Mouse (Mus musculus): Measurements from ENCODE around the gene Tbcel. TPM values are rescaled to one million over a fixed set of nuclear protein-coding genes. Genes with fewer than 3 reads are reported as not detected.

Tbcel gene
- total and polyA plus RNA-seq, 3 experiments, result 14.8 to 53.5 (median 44.3) TPM

DNA sequence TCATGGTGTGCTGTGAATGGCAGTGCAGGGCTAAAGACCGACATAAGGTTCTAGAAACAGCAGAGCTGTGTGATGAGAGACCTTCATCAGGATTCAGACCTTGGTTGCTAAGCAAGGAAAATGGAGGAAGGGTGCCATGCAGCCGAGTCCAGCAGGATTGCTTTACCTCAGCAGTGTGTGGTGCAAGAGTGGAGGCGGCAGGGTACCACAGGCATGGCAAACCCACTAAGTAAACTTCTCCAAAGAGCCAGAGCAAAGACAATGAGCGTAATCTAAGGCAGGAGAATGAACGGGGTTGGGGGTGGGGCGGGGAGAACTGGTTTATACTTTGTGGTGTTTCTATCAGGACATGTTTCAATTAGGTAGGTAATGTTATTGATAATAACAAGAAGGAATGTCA lies 58.6 kb downstream of the Tbcel start:
- no peak for DNase-seq

DNA sequence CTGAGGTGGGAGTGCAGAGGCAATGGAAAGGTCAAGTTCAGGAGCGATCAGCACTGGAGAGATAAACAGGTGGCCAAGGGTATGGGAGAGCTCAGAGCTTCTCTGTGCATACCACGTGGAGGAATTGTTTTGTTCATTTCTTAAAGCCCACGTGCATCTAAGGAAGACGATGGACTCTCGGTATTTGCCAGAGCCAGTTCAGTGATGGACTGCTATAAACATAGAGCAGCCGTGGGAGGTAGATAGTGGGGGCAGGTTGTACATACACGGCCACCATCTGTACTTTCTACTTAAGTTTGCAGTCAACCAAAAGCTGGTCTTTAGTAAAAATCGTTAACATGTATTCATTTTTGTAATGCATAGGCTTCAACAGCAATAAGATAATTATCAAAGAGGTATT lies 65.5 kb downstream of the Tbcel start:
- DNase-seq, result no peak

DNA sequence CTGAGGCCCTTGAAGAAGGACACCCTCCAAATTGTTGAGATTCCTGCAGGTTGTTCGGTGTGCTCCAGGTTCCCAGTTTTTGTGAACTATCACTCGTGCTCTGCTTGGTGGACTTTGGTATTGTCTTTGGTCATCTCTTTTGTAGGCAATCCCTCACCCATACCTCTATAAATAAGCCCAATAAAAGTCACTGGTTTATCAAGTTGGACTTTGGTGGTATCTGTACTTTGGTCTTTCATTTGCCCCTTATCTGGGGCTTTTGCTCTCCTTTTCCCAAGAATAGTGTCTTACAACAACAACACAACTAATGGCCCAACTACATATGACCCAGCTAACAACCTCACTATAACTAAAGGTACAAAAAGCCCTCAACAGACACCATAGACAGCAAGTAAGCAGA lies 66.4 kb downstream of the Tbcel start:
- no peak for DNase-seq

DNA sequence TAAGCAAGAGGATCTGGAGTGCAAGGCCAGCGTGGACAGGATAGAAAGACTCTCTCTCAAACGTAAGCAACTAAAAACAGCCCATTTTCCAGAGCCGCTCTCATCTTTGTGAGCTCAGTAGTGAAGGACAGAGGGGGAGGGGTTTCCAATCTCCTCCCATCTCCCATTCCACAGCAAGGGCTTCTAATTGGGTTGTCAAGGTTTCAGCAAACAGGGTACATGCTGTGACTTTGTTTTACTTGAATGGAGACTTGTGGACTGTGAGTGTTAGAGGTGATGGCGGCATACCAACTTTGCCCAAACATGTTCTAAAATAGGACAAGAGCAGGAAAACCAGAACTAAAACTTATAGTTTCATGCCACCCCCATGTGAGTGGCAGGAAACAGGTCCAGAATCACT lies 68.2 kb downstream of the Tbcel start:
- no peak for DNase-seq

DNA sequence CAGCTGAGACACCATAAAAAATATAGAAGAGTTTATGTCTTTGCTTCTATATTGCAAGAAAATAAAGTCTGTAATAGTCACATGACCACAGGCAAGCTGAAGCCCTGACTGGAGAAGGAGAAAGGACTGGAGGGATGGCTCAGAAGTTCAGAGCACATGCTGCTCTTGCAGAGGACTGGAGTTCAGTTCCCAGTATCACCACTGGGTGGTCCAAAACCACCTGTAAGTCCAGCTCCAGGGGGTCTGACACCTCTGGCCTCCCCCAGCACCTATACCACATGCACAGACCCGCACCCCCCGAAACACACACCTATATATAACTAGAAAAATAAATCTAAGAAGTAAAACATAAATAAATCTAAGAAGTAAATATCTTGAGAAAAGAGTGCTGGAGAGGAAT lies 75.5 kb downstream of the Tbcel start:
- DNase-seq, result no peak

DNA sequence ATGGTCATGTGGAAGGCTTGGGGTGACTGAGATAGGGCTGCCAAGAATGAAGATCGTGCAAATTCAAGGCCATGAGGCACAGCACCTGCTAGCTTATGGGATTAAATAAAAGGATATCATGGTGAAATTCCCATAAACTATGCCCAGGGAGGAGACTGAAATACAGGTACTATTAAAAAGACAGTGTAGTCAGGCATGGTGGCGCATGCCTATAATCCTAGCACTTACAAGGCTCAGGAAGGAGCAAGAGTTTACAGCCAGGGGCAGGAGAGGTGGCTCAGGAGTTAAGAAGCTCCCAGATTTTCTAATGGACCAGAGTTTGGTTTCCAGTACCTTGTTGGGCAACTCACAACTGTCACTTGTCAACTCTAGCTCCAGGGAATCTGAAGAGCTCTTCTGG lies 76.0 kb downstream of the Tbcel start:
- no peak for DNase-seq

DNA sequence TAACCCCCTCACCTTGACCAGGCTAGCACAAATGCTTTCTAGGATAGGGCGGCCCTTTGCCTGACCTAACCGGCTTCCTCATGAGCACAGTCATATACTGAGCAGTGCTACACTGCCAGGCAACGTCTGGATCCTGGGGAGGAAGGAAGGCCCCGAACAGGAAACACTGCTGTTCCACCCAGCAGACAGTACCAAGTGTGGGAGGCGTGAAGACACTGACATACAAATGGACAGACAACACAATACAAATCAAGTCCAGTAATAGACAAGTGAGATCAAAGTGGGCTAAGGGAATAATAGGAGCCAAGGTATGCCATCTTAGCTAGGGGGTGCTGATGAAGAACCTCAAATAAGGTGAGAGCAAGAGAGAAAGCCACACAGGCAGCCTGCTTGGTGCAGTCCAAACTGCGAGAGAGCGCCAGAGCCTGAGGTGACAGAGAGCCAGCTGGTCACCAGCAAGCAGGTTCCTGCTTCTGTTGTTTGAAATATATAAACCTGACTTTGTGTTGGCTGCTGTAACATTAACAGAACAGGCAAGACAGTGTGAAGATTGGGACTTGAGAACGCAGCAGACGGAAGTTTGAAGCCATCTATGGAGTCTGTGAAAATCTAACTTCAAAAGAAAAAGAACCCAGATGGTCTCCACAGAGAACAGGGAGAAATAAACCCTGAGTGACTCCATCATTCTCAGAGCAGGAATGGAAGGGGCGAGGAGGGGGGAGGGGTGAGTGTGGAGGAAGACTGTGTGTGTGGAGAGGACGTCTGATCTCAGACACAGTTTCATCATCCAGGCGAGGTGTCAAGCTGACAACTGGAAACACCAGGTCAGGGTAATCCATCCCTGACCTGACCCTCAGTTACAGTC lies 79.3 kb downstream of the Tbcel start:
- DNase-seq, result peak; percentile 23

DNA sequence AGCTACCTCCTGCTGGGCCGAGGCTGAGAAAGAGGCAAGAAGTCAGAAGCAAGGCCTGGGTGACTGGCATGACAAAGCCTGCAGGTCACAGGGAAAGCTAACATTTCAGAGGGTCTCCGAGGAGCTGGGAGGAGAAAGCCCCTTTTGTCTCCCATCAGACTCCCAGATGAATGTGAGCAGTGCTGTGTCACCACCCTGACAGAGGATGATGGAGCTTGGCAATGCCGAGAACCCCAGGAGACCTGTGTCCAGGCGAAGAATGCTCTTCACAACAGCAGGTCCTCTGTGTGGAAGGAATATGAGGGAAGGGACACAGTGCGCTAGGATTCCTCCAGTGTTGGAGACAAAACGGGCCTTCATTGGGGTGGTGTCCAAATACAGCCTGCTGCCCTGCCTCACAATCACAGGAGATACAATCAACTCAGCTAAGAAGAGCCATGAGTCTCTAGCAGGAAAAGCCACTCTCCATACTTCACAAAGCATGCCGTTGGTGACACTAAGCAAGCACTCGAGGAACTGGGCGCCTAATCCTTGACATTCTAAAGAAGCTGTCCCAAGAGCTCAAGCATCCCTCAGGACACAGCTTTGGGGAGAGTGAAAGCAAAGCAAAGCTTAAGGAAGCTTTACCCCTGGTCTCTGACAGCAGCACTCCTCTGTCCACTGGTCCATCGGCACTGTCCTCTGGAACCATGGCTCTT lies 80.8 kb downstream of the Tbcel start:
- DNase-seq, result no peak

DNA sequence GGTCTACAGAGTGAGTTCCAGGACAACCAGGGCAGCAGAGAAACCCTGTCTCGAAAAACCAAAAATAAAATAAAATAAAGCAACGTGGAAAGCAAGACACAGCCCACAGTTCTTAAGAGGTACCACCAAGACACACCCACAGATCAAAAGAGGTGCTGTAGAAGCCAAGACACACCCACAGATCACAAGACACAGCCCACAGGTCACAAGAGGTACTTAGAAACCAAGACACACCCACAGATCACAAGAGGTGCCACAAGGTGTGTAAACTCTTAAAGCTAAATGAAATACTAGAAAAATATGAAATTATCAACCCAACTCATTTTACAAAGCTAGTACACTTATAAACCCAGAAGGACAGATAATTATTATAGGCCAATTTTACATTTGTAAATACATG lies 84.0 kb downstream of the Tbcel start:
- DNase-seq, result no peak

DNA sequence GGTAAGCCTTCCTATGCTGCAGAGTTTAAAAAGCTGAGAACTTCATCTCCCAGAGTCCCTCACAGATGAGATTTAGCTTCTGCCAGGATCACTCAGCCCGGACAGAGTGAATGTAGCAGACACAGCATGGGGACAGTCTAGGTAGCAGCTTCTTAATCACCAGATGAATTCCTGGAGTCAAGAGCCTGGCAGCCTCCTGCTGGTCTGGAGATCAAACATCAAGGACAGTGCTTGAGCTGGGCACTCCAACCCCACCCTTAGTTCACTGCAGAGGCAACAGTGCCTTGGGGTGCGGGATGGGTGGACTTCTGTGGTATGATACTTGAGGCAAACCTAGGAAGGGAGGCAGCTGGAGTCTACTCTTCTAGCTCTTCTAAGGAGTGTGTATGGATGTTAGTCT lies 87.9 kb downstream of the Tbcel start:
- peak; percentile 36 for DNase-seq

DNA sequence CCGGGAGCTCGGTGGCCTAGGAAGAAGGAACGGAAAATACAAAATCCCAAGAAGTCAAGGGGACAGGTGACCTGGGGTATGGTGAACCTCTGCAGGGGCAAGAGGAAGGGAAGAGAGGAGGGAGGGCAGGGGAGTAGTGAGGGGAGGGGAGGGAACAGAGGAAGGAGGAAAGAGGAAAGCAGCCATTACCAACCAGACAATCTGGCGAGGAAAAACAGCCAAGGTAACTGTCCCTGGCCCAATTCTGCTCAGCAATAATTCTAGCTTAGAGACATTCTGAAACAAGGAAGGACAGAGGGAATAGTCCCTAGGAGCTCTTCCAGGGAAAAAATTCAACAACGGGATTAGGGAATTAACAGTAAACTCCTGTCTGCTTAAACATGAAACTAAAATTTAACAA lies 88.8 kb downstream of the Tbcel start:
- DNase-seq, result no peak

DNA sequence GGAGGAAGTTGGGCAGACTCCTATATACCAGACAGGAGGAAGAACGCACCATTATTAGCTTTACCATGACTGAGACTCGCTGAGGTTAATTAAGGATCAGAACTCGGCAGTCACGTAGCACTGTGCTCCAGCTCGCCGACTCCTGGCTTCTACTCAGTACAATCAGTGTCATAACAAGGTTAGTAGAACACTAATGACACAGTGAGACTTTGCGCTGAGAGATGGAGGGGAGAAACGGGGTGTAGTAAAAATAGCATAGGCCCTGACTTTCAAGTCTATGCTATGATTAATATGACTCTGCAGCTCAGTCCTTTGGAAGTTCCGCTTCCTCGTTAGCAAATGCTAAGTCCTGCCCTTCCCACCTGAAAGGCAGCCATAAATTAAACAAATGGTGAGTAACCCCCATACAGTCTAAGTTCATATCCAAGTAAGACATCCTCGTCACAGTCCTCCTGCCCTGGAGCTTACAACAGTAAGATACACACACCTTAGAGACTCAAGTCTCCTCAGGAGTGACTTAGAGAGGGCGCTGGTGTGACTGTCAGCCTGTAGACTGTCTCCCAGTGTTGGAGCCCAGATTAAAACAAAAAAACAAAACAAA lies 90.2 kb downstream of the Tbcel start:
- DNase-seq, result peak; percentile 54

DNA sequence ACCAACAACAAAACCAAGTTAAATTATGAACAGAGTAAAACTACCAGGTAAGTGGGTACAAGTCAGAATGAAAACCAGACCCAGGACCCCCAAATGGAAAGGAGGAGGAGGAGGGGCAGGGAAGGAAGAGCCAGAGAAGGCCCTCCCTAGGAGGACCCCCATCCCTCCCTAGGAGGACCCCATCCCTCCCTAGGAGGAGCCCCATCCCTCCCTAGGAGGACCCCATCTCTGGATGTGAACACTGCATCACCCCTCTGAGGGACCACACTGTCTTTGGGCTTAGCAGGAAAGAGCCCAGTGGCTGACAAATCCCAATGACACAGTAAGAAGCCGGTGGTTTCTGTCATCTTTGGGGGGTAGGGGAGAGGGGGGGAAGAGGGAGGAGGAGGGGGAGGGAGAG lies 92.4 kb downstream of the Tbcel start:
- DNase-seq, result no peak

DNA sequence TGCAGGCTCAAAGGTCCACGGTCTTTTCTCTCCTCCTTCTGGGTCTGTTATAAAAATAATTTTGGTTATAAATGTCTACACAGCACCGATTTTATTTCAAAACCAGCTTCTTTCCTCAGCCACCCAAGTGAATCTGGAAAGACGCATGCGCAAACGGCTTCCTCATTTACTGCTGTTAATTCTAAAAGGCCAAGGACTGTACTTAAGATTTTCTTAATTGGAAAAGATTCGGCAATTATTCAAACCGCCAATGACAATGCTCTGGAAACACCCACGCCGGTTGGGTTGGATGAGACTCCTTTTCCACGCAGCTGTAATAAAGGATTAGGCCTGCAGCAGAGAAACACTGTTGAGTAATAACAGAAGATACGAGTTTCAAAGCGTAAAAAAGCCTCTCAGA lies 94.3 kb downstream of the Tbcel start:
- no peak for DNase-seq

DNA sequence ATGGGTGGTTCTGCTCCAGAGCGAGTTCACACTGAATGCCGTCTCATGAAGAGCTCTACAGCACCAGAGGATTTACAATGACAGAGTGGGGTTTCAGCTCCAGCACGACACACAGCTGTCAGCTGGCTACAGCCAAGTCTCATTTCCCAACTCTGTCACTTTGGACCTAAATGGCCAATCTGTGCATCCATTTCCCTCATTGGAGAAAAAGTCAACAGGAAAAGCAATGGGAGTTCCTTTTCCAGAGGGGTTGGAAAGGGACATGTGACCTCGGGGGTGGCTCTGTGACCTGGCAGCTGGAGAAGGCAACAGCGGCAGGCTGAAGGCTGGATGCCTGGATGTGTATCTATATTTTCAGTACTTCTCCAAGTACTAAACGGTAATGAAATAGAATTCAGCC lies 96.3 kb downstream of the Tbcel start:
- DNase-seq, result no peak

DNA sequence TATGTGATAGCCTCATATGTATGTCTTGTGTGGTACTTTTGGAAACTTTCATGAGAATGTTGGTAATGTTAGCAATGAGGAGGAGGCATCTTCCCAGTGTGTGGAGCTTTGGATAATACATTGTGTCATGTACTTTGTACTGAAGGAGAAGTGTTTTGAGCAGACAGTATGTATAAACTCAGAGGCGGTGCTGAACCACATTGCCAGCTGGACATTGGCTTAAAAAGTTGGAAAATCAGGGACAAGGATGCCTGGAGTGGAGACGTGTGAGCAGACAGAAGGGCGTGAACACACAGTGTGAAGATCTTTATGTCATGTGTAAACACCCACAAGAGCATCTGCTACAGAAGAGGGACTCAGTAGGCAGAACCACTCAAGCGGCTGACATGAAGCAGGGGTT lies 101.9 kb downstream of the Tbcel start:
- DNase-seq, result no peak

DNA sequence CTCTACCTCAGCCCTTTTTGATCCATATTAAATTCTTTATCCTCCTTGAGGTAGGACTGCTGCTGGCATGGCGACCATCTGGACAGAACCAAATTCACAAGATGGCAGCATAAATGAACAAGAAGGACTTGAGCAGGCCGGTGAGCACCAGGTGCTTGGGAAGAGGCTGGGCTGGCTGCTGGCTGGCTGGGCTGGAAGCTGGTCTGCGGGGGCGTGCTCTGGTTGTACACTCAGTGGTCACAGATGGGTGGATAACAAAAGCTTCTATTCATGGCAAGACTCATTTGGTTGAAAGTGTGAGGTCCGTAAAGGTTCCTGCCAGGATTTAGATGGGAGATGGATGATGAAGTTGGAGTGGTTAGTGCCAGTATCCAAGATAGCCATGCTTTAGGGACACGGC lies 106.1 kb downstream of the Tbcel start:
- DNase-seq, result no peak

DNA sequence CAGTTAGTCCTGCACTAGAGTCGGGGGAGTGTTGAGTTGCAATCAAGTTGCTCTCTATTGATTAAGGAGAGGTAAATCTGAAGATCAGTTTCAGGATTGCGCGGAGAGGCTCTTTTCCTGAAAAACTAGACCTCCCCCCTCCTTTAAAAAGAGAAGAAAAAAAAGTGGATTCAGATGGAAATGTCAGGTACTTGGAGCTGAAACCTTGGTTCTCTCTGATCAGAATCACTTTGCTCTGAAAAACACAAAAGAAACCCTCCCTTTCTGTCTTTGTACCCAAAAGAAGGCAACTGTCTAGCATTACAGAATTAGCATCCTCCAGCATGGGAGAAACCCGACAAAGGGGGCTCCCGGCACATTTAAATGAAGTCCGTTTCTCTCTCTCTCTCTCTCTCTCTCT lies 107.8 kb downstream of the Tbcel start, which contains the start of gene Tecta:
Tecta (minus strand) TSS at position 101 of the 400 bp plus-strand sequence.
- no peak for DNase-seq

DNA sequence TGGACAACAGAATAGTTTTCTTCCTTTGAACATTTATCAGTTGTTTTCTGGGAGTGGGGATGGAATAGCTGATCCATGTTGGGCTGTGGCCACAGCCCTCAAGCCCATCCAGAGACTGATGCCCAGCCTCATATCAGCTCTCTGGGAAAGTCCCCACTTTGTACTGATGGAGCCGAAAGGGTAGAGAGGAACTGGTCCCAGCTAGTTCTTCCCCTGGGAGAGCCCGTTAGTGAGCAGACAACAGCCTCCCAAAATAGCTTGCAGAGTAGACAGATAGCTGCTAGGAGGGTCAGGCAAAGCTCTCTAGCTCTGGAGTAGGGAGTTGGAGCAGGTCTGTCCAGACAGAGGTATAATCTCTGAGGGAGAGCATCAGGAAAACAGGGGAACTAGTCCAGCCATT lies 111.5 kb downstream of the Tbcel start:
- DNase-seq, result no peak

DNA sequence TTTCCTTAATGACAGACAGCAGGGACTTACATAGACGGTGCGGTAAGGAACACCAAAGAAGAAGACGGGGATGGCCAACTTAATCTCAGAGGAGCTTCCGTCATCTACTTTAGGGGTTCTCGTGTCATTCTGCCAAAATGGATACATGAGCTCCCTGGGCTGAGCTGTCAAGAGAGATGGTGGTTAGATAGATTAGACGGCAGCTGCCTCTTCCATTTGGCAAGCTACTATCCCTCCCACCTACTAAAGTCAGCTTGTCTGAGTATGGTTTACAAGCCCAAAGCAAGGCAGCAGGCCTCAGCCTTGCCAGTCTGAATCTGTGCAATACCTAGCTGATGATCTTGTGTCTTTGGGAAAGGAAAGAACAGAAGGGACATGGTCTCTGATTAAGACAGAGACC lies 112.7 kb downstream of the Tbcel start:
- no peak for DNase-seq

DNA sequence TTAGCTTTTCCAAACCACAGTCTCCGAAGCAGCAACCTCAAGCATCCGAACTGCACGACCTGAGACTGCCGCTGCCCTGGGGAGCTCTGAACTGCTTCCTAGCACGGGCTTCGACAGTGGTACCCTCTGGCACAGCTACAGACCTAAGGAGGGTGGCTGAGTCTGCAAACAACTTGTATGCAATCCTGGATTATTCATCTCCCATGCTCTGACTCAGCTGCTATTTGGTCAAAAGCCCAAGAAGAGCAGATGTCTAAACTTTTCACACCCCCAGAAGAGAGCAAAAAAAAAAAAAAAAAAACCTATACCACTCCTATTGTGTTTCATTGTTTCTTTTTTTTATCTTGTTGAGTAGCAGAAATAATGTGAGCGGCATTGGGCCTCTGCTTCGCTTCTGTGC lies 113.3 kb downstream of the Tbcel start:
- peak; percentile 31 for DNase-seq

DNA sequence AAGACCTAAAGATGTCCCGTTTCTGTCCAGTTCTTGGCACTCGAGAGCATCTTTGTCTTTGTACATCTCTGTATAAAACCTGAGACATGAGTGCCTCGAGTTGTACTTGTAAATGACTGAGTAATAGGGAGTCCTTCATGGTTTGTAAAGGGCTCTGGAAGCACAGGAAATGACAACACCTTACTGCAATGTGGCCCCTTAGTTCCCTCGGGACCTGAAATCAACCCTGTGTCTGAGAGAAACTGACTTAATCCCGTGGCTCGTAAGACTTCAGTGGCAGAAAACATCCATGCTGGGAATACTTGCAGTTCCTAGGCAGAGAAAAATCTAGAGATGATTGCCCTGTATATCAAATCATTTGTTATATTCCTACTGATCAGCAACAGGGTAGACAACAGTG lies 114.7 kb downstream of the Tbcel start:
- DNase-seq, result no peak

DNA sequence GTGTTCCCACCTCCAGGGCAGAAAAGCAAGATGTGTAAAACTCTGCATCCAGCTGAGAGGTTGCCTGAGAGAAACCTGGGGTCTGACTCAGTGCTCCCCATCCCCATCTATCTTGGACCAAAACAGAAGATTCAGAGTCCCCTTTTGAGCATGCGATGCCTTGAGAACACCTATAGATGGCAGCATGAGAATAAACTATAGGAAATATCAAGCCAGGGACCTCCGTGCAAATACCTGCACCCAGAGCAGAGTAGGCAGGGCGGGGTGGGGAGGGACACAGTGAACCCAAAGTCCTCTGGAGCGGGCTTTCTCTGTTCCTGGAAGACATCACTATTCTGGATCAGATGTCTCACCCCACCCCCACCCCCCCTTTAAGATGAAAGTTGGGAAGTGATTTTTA lies 119.1 kb downstream of the Tbcel start:
- no peak for DNase-seq
